Mouse (Mus musculus) E14TG2a.4 (cell line): ENCODE results near the gene Hspb7.

Experiments
- CTCF ChIP-seq: conservative IDR thresholded peaks from 2 replicates; pipeline ENCODE4 v1.5.1; 2014; ENCODE audit warnings: low read length
- POU5F1 ChIP-seq: IDR thresholded peaks from 2 replicates; pipeline ENCODE4 v1.6.1; 2014; ENCODE audit warnings: low read length, borderline replicate concordance

GRCm38 (mm10) chr4:141430997-141431396 lies 10.4 kb downstream of the Hspb7 start:
- TF ChIP-seq CTCF (no peak), POU5F1 (no peak)
